Mouse (Mus musculus): ENCODE results near the gene 9230102O04Rik.

Gene 9230102O04Rik

GRCm38 (mm10) chr2:9888913-9889650 is at the start of gene 9230102O04Rik:
TSS of gene 9230102O04Rik (minus strand) at chr2:9889540.
- peak; percentile 74 for DNase-seq

GRCm38 (mm10) chr2:9935965-9936364 is 46.6 kb upstream of the 9230102O04Rik start:
- no peak for DNase-seq

DNA sequence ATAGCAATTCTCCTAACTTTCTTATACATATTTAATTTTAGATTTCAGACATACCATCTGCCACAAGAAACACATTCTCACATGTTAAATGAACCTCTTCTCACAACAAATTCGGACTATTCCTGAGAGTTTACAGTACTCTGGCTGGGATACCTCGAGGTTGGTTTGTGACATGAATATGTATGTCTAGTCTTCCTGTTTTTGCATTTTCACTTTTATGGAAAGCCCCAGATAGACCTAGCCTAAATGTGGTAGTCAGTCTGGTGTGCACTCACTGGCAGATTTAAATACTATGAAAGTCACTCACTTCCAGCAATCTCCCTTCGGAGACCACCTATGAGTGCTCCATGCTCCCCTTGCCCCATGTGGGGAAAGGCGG is 37.6 kb upstream of the 9230102O04Rik start:
- DNase-seq: no peak

GRCm38 (mm10) chr2:9926194-9926904 is 37.0 kb upstream of the 9230102O04Rik start:
- DNase-seq: no peak

GRCm38 (mm10) chr2:9918691-9919471 is 29.5 kb upstream of the 9230102O04Rik start:
- DNase-seq: no peak

DNA sequence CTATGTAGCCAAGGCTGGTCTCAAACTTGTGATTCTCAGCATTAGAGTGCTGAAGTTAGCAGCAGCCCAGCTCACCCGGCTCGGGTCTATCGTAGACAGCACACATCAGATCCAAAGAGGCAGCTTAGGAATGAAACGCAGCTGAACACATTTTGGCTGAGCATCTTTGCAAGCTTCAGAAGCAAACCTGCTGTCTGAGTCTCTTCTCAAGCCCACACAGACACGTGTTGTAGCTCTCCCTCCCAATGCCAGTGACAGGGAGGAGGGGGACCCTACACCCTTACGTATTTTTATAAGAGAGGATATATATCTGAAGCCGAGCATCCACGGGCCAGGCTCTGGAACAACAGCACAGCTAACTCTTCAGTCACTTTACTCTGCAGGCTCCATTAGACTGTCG is 28.3 kb upstream of the 9230102O04Rik start:
- no peak for DNase-seq

DNA sequence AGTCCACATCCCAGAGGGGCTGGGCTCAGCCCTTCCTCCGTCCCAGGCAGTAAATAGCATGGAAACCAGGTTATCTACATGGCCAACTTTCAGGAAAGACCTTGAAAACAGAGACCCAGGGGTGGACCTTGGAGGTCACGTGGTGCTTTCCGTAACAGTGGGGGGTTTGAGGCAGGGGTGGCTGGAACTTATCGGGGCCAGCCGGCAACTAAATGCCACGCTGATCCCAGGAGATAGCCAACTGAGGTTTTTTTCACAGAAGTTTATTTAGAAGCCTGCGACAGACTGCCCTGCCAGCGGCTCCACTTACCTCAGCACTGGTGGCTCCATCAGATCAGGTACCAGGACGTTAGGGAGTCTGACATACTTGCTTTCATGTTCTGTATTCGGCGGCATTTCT is 16.7 kb upstream of the 9230102O04Rik start:
- no peak for DNase-seq

GRCm38 (mm10) chr2:9903854-9904560 is 14.7 kb upstream of the 9230102O04Rik start:
- DNase-seq: no peak

DNA sequence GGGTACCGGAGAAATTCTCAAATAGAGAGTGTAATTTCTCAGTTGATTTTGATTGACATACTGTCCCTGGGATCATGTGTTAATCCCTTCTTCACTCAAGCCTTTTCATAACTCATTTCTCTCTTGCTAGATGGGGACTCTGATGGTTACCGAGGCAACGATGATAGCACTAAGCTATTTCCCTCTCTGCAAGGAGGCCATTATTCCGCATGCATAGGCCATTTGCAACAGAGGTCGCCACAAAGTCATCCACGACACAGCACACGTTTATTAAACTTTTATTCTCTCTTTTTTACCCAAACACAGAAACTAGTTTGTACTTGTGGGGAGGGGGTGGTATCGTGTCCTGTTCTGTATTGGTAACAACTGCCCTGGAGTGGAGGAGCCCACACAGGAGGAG is 8.5 kb upstream of the 9230102O04Rik start:
- no peak for DNase-seq

GRCm38 (mm10) chr2:9896097-9896770 is 6.9 kb upstream of the 9230102O04Rik start:
- DNase-seq: no peak

DNA sequence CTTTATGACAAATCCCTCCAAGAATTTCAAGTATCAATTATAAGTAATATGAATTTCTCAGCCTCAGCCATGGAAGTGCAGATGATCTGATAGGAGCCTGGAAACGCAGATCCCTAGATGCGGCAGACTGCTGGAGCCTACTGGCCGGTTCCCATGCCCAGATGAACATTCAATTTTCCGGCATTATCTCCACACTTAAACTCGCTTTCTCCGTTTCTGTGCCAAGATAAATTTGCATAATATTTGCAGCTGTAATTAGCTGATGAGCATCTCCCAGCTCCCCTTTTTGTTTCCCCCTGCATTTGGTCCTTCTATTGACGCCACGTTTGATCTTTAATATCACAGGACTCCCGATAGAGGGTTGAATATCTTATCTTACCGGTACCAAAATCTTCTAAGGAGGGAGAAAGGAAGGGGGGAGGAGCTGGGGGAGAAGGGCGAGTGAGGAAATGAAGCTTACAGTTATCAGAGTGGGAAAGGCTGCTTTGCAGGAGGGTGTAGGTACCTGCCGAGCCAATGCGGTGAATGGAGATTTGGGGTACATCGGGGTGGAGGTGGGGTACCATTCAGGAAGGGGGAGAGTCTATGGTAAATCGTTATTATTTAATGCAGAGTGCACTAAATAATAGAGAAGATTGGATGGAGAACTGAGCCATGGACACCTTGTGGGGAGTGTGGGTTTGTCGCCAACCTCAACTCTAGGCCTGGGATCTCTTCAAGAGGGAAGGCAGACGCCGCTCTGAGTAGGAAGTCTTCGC is 5.7 kb upstream of the 9230102O04Rik start:
- no peak for DNase-seq

- DNase-seq: no peak
Observed at GRCm38 (mm10) chr2:9893272-9893953, 4.1 kb upstream of the 9230102O04Rik start.

- no peak for DNase-seq
Observed at GRCm38 (mm10) chr2:9892541-9892940, 3.2 kb upstream of the 9230102O04Rik start.

DNA sequence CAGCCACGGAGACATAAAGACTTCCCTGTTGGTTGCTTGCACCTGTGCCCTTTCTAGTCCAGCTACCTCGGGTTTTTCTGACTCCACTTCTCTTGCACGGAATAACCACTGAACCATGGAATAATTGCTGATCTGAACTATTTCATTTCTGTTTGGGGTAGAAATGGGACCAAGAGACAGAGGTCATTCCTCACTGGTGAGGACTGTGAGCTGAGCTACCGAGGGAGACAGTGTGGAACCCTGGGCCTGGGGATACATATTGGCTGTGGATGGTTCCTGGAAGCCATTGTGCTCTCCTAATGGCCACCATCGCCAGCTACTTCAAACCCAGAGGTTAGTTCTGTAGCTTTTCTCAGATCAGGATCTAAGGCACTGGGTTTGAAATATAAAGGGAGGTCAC is 1.6 kb upstream of the 9230102O04Rik start:
- no peak for DNase-seq

- DNase-seq: no peak
Observed at GRCm38 (mm10) chr2:9890251-9890650, 911 bp upstream of the 9230102O04Rik start.

GRCm38 (mm10) chr2:9889651-9890183 is 377 bp upstream of the 9230102O04Rik start, which contains the start of gene Gata3:
TSS of gene Gata3 (minus strand) at chr2:9890034.
- peak; percentile 63 for DNase-seq

DNA sequence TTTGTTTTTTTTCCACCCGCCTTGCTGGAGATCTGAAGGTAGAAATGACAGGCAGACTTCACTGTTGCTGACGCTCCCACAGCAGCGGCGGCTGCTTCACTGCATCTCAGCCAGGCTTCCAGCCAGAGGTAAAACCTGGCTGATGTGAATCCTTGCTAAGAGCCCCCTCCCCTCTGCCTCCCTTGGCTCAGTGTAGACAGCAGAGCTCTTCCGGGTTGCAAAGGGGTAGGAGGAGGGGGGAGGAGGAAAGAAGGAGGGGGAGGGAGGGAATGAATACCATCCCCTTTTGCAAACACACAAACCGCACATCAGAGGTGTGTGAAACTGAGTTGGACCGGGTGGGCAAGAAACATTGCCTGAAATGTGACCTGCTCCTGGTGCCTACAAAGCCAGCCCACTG is 1.7 kb downstream of the 9230102O04Rik start:
- no peak for DNase-seq

DNA sequence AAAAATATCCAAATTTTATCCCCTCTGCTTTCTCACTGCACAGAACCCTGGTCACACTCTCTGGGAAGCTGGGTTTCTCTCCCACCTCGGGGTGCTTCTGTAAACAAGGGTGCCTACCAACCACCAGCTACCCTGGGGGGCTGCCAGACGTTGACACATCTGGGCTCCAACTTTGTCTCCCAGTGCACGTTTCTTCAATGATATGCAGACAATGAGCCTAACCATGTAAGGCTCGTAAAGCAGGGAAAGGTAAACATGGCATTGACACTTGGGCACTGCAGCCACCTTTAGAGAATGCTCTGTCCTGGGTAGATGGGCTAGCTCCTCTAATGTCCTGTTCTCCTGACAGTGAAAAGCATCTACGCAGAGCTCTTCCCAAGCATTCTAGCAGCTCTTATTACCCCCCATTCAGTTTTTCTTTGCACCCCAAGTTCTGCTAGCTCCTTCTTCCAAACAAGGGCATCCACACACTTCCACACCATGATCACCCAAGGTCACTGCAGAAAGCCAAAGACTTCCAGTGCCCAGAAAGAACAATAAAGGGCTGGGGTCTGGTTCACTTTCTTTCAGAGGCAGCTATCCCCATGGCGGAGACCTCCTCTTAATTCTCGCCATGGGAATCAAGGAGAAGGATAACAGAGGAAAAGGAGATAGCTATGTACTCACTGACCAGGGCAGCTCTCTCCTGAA is 2.3 kb downstream of the 9230102O04Rik start:
- no peak for DNase-seq

- no peak for DNase-seq
Observed at GRCm38 (mm10) chr2:9886031-9886430, 3.3 kb downstream of the 9230102O04Rik start.

GRCm38 (mm10) chr2:9885217-9885770 is 4.0 kb downstream of the 9230102O04Rik start:
- no peak for DNase-seq

Measured in thymus, postnatal 4 days (tissue).